Mouse (Mus musculus) cerebellum, postnatal 25 days (tissue): Measurements from ENCODE around the gene Atp5d.
"Not testable (repeated sequence)": the region's sequence is repeated elsewhere in the genome, so short reads cannot be mapped to it uniquely, and the experiment has no call there.

Experiments
- DNase-seq, 2 experiments: peaks; one replicate each; pipeline ENCODE4 v3.0.0; 2021; ENCODE audit warnings: mixed read lengths in 2 of 2

Atp5d gene

DNA sequence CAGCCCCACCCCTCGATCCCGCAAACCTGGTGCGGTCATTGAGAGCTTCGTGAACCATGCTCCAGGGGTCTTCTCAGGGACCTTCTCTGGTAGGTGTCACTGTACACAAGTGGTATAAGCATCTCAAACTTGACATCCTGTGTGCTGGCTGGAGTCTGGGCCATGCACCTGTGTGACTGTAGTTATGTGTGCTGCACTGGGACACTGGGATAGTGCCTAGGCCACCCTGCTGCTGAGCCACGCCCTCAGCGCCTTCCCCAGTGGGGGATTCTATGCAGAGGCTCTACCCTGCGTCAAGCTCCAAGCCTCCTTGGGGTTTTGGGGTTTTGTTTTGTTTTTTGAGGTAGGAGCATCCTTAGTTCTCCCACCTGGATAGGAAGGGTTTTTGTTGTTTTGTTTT, 16.0 kb downstream of the Atp5d start:
- DNase-seq = no peak

DNA sequence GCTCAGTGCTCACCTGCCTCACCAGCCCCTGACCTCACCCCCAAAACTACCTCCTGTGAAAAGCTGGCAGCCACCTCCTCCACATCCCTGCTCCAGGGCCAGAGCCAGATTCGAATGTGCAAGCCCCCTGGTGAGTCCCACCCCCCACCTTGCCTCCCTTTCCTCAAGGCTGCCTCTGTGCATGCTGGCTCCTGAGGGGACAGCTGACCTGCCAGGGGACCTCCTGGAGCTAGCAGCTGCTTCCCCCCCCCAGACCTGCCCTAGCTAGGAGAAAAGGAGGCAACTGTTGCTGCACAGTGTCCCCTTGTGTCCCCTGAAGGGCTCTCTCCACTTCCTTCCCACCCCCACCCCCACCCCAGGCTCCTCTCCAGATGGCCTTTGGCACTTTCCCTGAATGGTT, 16.8 kb downstream of the Atp5d start:
- peak in 1 of 2 experiments; percentile 40 for DNase-seq

DNA sequence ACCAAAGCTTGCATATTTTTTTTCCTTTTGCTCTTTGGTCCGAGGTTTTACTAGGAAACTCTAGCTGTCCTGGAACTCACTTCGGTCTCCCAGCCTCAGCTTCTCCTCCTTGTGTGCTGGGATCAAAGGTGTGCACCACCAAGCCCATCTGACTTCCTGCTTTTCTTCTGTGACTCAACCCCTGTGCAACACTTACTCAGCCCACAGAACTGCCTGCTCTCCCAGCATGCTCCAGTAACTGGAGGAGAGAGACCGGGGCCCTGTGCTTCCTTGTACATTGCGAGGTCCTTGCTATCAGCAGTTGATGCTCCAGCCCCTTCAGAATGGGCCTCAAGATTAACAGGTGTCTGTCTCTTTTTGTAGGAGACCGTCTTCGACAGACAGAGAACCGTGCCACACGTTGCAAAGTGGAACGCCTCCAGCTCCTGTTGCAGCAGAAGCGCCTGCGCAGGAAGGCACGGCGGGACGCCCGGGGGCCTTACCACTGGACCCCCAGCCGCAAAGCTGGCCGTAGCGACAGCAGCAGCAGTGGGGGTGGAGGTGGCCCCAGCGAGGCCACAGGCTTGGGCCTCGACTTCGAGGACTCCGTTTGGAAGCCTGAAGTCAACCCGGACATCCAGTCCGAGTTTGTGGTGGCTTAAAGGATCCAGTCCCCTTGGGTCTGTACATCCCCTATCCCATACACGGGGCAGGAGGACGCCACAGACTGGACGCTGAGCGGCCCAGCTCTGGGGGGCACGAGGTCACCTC, 17.7 kb downstream of the Atp5d start:
- no peak for DNase-seq

DNA sequence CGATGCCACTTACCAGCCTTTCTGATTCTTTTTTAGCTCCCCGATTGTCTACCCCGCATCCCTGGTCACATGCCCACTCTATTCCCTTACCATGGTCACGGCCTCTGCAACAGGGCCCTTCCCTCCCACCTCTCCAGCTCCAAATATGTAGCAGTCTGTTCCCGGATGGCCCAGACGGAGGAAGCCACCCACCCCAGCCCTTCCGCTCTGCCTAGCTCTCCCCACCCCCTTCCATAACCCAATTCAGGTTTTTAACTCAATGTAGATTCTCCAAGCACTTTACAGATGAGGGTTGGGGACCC, 18.3 kb downstream of the Atp5d start:
- no peak for DNase-seq

DNA sequence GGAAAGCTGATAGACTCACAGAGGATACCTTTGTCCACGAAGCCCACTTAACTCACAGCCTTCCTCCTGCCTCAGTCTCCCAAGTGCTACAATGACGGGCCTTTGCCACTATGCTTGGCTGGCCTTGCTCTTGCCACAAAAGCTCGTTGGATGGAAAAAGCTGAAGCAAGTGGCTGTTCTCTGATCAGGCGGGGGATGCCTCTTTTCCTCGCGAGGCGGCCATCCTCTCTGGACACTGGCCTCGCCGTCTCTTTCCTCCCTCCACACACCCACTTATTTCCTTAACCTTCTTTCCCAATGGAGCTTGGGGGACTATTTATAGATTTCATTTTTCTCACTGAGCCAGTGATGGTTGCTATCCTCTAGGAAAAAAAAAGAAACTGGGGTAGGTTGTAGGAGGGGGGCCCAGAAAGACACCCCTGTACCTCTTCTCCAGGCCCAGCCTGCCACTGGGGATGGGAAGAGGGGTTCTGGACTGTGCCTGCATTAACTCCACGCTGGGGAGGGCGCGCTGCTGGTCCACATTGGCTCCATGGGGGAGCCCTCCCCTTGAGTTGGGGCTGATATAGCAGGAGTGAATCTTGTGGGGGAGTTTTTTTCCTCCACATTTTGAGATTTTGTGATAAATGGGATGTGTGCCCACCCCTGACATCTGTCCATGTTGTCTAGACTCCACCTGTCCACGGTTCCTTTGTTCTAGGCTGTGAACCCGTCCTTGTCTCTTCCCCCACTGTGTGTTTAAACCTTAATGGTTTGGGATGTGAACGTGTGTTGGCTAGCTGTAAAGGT, 18.9 kb downstream of the Atp5d start:
- DNase-seq = no peak

DNA sequence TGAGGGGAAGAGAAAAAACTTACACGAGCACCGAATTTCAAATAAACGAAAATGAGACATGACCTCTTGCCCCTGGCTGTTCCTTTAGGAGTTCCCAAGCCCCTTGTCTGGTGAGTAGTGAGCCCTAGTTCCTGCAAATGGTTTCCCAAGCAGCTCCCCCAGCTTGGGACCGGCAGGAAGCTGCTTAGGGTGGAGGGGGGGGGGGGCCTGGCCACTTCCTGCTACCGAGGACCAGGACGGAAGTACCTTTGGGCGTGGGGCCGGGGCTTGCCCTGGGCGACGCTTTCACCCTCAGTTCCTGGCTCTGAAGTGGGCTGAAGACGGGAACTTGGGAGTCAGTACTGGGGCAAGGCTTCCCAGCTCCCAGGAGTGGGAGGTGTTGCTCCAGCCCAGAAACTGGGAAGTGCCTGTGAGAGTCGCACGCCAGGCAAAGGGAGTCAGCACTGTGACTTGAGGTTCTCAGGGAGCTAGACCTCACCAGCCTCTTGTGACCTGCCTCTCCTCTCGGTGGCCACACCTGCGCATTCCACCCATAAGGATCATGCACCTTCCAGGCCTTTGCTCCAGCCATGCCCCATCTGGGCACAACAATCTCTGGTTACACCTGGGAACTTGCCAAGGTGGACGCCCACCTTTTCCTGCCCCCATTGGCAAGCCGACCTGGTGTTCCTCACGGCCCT, 20.0 kb downstream of the Atp5d start:
- DNase-seq = peak in 1 of 2 experiments; percentile 51

DNA sequence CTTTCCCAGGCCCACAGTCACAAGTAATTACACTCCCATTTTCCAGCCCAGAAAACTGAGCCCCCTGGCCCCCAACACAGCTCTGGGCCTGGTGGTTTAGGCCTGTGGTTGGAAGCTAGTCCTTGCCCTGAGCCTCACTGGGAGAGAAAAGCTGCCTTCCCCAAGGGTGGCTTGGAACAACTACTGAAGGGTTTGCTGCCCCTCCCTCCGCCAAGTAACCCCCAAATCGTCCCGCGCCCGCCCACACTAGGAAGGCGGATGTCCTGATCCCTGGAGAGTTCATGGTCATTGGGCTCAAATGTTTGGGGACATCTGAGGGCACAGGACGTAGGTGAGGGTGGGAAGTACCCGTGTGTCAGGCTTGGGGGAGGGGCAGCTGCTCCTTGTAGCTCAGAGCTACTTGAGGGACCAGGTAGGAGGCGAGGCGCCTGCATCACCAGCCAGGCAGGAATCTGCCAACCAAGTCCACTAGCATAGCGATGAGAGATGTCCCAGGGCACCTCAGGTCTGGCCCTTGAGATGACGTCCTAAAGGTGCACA, 20.7 kb downstream of the Atp5d start:
- peak in 1 of 2 experiments; percentile 72 for DNase-seq

DNA sequence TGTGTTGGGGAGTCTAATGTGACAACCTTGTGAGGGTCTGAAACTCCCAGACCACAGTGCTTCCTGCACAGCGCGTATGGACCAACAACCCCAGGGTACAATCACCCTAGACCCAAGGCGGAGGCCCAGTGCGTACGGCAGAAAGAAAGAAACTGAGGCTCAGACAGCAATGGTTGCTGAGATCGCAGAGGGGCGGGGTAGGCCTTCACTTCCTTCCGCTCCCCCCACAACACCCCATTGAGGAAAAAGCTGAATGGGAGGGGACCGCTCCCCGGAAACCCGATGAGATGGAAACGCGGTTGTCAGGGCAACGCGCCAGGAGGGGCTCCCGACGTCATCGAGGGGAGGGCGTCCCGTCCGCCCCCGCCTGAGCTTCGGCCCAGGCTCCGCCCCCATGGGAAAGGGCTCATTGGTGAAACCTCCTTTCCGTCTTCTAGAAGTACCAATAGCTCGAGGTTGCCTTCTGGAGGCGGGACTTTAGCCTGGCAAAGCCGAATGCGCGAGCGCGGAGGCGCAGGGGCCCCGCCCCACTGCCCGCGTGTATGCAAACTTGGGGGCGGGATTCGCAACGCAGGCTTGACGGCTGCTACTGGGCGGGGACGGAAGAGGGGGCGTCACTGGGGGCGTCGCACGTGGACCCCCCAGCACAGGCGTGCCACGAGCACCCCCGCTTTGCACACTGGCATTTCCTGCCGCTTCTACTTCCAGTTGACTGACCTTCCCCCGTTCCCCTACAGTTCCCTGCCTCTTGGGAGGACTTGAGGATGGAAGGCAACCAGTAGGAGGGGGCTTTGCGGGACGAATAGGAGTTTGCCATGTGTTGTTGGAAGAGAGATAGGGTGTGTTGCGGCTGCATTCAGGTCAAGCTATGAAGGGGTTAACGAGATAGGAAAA, 21.4 kb downstream of the Atp5d start:
- peak; percentile 97 to 99 for DNase-seq

DNA sequence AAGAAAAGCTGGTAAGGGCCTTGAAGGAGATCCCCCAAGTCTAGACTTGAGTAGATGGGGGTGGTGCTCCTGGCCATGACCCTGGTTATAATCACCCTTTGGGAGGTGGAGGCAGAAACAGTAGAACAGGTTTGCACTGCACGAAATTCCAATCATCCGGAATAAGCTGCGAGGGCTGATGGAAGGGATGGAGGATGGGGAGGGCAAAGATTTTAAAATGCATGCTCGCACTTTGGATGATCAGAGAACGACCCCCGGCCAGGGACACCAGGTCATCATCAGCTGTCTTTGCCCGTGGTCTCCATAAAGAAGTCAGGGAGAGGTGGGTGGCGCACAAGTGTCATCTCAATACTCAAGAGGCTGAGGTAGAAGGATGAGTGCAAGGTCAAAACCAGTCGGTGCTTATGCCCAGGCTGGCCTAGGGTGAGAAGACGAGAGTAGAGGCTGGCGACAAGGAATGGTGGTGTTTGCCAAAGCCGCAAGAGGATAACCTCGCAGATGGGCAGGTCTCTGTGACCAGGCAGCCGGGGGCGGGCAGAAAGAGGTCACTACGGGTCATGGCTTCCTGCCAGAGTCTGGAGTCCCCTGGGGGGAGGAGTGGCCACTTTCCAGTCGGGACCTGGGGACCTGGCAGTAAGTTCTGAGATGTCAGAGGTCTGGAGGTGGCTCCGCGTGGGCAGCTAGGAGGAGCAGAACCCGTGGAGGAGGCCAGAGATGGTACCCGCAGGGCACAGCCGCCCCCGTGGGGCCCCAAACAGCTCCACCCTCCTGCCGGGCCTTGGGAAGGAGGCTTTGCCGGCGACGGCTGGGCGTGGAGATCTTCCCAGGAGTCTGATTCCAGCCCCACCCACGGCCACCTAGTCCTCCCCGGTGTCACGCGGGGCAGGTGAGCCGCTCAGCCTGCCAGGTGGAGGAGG, 22.3 kb downstream of the Atp5d start:
- DNase-seq = peak; percentile 75 to 80

DNA sequence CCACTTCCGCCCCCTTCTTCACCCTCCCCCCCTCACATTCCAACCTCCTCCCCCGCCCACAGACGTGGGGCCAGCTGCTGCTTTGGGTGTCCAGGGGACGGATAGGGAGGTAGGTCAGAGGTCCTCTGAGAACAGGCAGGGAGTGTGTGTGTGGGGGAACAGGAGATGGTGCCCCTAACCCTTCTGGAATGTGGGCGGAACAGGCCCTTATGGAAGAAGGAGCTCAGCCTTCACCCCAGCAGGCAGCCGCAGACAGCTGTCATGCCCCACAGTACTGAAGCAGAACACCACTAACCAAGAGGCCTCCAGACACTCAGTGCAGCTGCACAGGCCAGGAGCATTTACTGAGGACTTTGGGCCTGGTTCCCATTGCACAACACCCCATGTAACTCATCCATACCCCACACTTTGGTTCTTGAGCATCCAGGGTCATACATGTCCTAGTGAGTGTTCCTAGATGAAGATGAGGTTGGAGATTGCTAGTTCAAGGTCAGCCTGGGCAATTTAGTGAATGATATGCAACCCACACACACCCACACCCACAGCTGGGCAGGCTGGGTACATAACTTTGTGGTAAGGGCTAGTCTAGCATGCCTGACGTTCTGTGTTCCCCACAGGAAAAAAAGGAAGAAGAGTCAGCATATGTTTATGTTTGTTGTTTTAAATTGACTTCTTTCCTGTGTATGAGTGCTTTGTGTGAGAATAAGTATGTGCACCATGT, 23.2 kb downstream of the Atp5d start:
- DNase-seq = no peak

DNA sequence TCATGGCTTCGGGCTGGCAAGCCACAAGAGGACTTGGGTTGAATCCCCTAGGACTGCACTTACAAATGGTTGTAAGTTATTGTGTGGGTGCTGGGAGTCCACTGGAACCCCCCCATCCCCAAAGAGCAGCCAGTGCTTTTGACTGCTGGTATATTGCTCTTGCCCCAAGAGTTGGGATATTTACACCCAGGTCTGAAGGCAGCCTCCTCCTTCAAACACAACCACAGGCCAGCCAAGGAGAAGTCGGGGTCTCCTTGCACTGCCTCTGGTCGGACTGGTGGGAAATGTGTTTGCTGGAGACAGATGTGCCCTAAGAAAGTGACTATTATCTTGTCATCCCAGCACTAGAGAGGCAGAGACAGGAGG, 23.8 kb downstream of the Atp5d start:
- no peak for DNase-seq

DNA sequence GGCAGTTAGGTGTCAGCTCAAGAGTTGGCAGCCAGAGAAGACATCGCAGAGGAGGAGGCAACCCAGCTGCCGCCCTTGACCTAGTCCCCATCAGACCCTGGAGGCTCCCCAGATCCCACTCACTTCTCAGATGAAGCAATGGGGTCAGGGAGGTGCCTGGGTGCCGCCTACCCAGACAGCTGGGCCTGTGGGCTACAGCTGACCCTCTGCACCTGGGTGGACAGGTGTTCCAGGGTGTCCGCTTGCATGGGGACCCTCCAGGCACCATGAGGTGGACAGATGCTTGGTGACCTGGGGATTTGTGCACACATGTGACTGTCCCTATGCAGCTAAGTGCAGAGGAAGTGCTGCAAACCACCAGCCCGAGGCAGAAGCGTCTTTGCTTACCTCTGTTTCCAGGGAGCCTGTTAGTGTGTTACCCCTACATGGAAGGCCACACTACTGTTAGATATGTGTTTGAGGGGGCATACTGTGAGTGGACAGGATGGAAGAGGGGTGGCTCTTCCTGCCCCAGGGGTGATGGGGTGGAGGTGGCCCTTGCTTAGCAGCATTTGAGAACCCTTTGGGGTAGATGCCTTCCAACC, 24.4 kb downstream of the Atp5d start:
- peak in 1 of 2 experiments; percentile 31 for DNase-seq

DNA sequence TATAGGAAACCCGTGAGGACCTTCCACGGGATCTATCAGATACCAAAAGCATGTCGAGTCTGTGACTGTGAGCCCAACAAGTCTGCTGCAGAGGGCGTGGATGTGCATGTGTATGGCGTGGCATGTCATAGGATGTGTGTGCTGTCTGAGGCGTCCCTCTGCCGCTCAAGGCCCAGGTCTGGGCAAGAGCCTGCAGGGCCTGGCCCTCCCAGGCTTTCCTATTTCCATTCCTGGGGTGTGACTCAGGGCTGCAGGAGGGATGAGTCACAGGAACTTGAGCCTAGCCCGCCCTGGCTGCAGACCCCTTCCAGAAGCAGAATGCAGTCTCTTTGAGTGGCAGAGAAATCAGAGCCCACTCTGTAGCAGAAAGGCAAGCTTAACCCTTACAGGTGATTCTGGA, 25.3 kb downstream of the Atp5d start:
- peak; percentile 44 to 46 for DNase-seq

DNA sequence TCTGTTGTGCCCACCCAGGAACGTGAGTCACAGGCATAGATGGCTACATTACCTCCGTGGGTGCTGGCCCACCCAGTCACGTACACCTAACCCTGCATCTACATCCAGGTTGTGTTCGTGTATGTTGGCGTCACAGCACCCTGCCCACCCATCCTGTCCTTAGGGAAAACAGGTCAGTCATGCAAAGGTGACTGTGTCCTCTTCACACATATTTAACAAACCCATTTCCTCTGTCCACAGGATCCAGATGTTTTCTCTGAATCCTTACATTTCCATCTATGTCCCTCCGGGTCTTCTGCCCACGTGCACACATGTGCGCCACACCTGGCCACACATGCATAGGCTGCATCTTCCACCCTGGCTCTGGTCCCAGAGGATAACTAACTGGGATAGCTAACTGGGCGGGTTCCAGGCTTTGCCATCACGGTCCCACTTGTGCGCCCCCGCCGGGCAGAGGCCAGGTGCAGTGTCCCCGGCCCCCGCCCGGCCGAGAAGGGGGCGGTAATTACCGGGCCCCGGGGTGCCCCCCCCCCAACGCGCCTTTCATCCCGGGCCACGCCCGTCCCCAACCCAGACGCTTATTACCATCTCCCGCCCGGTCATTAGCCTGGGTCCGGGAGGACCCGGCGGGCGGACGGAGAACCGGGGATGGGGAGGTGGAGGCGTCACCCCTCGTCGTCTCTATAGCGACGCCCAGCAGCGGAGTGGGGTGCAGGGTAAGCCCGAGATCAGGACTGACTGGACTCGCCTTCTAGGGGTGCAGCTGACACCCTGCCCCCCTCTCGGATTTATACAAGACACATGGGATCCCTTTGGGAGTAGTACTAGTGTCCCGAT, 25.9 kb downstream of the Atp5d start:
- DNase-seq = peak in 1 of 2 experiments; percentile 76

DNA sequence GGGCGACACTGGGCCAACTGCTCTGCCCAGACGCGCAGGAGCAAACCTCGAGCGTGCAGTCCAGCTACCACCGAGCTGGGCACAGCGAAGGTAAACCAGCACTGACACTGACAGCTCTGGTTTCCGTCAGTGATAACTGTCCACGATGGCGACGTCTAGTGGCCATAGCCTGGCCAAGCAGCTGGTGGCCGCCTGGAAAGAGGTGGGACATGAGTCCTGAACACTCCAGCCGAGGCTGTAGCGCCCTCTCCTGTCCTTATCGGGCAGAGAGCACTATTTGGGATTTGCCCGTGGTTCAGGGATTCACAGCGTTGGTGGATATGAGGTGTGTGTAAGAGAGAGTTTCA, 26.5 kb downstream of the Atp5d start:
- peak; percentile 99 for DNase-seq

DNA sequence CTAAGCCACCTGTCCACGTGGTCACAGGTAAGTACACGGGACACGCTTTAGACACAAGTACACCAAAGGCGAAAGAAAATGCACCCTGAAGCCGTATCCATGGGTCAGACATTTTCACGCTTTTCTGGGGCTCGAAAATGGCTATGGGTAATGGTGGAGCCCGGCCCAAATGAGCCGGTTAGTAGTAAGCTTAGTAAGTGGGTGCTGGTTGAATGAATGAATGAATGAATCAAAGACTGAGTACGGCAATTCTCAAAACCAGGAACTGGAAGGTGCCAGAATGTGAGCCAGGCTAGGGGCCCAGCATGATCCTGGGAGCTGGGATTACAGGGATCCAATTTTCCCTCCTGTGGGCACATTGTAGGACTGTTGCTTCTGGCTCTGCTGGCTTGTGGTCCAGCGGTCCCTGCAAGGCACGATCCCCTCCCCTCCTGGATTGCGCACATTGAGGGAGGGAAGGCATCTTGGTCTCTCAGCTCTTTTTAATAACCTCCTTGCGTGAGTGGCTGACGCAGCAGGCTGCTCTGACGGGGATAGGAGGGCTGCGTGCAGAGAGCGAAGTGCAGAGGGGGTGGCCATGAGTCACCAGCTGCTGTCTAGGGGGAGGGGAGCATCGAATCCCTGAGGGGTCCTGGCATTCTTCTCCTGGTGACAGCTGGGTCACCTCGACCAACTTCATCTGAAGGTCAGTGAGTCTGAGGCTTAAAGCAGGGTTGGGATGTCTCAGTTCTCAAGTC, 27.1 kb downstream of the Atp5d start, which contains the start of gene Cirbp:
Cirbp (plus strand) TSS at position 594 of the 737 bp plus-strand sequence.
- peak; percentile 61 to 69 for DNase-seq

DNA sequence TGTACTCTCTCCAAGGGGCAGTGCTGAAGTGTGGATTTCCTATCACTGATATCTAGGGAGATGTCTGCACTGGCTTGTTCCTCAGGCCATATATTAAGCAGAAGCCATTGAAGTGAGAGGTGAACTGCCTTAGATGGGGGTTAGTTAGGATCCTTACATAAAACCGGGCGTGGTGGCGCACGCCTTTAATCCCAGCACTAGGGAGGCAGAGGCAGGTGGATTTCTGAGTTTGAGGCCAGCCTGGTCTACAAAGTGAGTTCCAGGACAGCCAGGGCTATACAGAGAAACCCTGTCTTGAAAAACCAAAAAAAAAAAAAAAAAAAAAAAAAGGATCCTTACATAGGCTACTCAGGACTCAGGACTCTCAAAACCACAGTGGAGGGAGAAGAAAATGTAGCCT, 27.7 kb downstream of the Atp5d start:
- not testable (repeated sequence) for DNase-seq

DNA sequence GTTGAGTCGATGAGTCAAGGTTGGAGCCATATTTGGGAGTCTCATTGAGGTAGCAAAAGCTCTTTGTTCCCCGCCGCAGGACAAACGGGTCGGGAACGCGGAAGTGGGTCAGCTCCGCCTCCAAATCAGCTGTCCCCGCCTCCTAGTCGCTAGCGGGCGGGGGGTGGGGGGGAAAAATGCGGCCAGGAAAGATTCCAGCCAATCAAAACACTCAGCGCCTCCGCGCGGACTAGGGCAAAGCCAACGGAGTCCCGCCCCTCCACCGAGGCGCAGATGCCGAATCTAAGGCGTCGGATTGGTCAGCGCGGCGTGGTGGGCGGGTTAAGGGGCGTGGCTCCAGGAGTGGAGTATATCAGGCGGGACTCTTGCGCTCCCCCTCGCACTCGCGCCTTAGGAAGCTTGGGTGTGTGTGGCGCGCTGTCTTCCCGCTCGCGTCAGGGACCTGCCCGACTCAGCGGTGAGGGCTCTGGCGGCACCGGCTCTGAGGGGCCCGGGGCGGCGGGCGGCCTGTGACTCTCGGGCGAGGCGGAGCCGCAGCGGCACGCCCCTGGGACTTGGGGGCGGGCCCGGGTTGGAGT, 29.1 kb downstream of the Atp5d start:
- DNase-seq = peak; percentile 99 to 100
